Mouse (Mus musculus): ENCODE results near the gene Foxn4. TPM values are rescaled to one million over a fixed set of nuclear protein-coding genes. Genes with fewer than 3 reads are reported as not detected.

Foxn4 gene
- total and polyA plus RNA-seq, 3 experiments: 0.23 TPM; not detected in 2

- no peaks in the 10 kb centered on the region for H3K9me3 ChIP-seq (replicated peaks; ENCODE audit: low read length)
- H3K4me2 ChIP-seq (ENCODE audit: insufficient read depth, low read depth, poor library complexity, severe bottlenecking): no peak overlapping the region
- no peak for TF ChIP-seq KAT2A (IDR thresholded peaks at IDR 0.05; ENCODE audit: insufficient replicate concordance, low read length)
- TF ChIP-seq IRF4 (IDR thresholded peaks at IDR 0.05; ENCODE audit: low read depth, low read length): 0 out of 2 replicates have a peak, but pooled peaks have one; percentile 19
- TF ChIP-seq CTCF (conservative IDR thresholded peaks at IDR 0.05 in 1 of 2, IDR thresholded peaks at IDR 0.05 in 1 of 2; ENCODE audit: low read depth in 2 of 2, low read length in 2 of 2): peak in 1 of 2 experiments; percentile 32; a peak in 2 of 4 replicates
- no peak for TF ChIP-seq JUND (conservative IDR thresholded peaks at IDR 0.05; ENCODE audit: low read depth, low read length)
- no peak overlapping the region for H3K27ac ChIP-seq (ENCODE audit: insufficient read depth, low read depth)
- no peaks in the 10 kb centered on the region for H3K27me3 ChIP-seq (replicated peaks)
- DNase-seq (ENCODE audit: extremely low read depth): peak; percentile 54
- no peak overlapping the region for H3K4me3 ChIP-seq (replicated peaks in 1 of 3; ENCODE audit: low read depth in 2 of 3, low read length in 2 of 3, poor library complexity in 1 of 3)
- in situ Hi-C loops (cut with MboI; ENCODE audit: low pct_ligation_motif_present, low pct_unique_long_range_greater_than_20kb, low sequenced_read_pairs): no loop called here
- dilution Hi-C loops (cut with MboI; ENCODE audit: extremely low pct_ligation_motif_present, extremely low pct_unique_long_range_greater_than_20kb, low sequenced_read_pairs): no loop called here
- H3K4me1 ChIP-seq (ENCODE audit: control insufficient read depth in 1 of 2, insufficient read depth in 2 of 2): peaks cover 6 to 26% of the 10 kb centered on the region in 2 experiments
- H3K9ac ChIP-seq (ENCODE audit: insufficient read depth, low read depth): no peak overlapping the region
- H3K79me2 ChIP-seq (replicated peaks; ENCODE audit: control insufficient read depth, extremely low read depth, insufficient read depth, poor library complexity, severe bottlenecking): no peaks in the 10 kb centered on the region
- H3K36me3 ChIP-seq (replicated peaks in 1 of 2; ENCODE audit: control insufficient read depth in 1 of 2, insufficient read depth in 1 of 2, low read length in 1 of 2): peaks cover 0 to 29% of the 10 kb centered on the region in 2 experiments
Measured at GRCm38 (mm10) chr5:114246465-114246864, 27.1 kb downstream of the Foxn4 start.

DNA sequence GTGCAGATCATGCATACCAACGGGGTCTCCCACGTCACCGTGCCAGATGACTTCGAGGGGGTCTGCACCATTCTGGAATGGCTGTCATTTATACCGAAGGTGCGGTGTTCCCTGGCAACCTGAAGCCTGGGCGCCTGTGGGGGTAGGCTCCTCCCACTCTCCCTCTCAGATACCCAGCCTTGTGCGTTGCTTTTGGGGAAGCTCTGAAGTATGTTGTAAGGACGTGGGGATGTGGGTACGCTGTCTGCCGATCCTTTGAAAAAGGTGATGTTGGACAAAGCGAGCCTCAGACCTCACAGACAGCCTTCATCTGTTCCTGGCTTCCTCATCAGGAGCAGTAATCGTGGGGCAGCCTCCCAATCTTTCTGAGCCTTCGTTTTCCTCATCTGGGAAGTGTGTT is 33.9 kb downstream of the Foxn4 start:
- no peak for DNase-seq (ENCODE audit: extremely low read depth)
- Histone ChIP-seq H3K36me3 (replicated peaks in 1 of 2; ENCODE audit: control insufficient read depth in 1 of 2, insufficient read depth in 1 of 2, low read length in 1 of 2) (peaks cover 0 to 6% of the 10 kb centered on the region in 2 experiments), H3K4me3 (replicated peaks in 1 of 3; ENCODE audit: low read depth in 2 of 3, low read length in 2 of 3, poor library complexity in 1 of 3) (no peak overlapping the region), H3K4me1 (ENCODE audit: control insufficient read depth in 1 of 2, insufficient read depth in 2 of 2) (no peaks in the 10 kb centered on the region), H3K9me3 (replicated peaks; ENCODE audit: low read length) (no peaks in the 10 kb centered on the region), H3K9ac (ENCODE audit: insufficient read depth, low read depth) (no peak overlapping the region), H3K27me3 (replicated peaks) (no peaks in the 10 kb centered on the region), H3K27ac (ENCODE audit: insufficient read depth, low read depth) (no peak overlapping the region), H3K79me2 (replicated peaks; ENCODE audit: control insufficient read depth, extremely low read depth, insufficient read depth, poor library complexity, severe bottlenecking) (no peaks in the 10 kb centered on the region), H3K4me2 (ENCODE audit: insufficient read depth, low read depth, poor library complexity, severe bottlenecking) (no peak overlapping the region)
- TF ChIP-seq PAX5 (IDR thresholded peaks at IDR 0.05; ENCODE audit: low read length) (no peak), USF2 (conservative IDR thresholded peaks at IDR 0.05; ENCODE audit: low read depth, low read length) (no peak), NRF1 (IDR thresholded peaks at IDR 0.05; ENCODE audit: low read depth, low read length) (no peak), SIN3A (IDR thresholded peaks at IDR 0.05; ENCODE audit: low read length) (no peak), E2F4 (IDR thresholded peaks at IDR 0.05; ENCODE audit: insufficient replicate concordance, low read depth, low read length) (no peak), MXI1 (IDR thresholded peaks at IDR 0.05; ENCODE audit: low read depth, low read length) (no peak), CTCF (conservative IDR thresholded peaks at IDR 0.05 in 1 of 2, IDR thresholded peaks at IDR 0.05 in 1 of 2; ENCODE audit: low read depth in 2 of 2, low read length in 2 of 2) (no peak), ZC3H11A (IDR thresholded peaks at IDR 0.05; ENCODE audit: low read depth, low read length) (no peak), MYC (IDR thresholded peaks at IDR 0.05; ENCODE audit: low read depth, low read length) (no peak), CHD1 (IDR thresholded peaks at IDR 0.05; ENCODE audit: low read depth, low read length) (no peak), UBTF (IDR thresholded peaks at IDR 0.05; ENCODE audit: low read depth, low read length) (no peak), MAZ (IDR thresholded peaks at IDR 0.05; ENCODE audit: low read depth, low read length) (no peak), KAT2A (IDR thresholded peaks at IDR 0.05; ENCODE audit: insufficient replicate concordance, low read length) (no peak), ZMIZ1 (IDR thresholded peaks at IDR 0.05; ENCODE audit: low read depth, low read length) (no peak)
- in situ Hi-C loops (cut with MboI; ENCODE audit: low pct_ligation_motif_present, low pct_unique_long_range_greater_than_20kb, low sequenced_read_pairs): no loop called here
- dilution Hi-C loops (cut with MboI; ENCODE audit: extremely low pct_ligation_motif_present, extremely low pct_unique_long_range_greater_than_20kb, low sequenced_read_pairs): no loop called here

All from CH12.LX (cell line).